Mouse (Mus musculus): ENCODE measurements around the gene Cgas. TPM values are rescaled to one million over a fixed set of nuclear protein-coding genes. Genes with fewer than 3 reads are reported as not detected.
A peak's percentile ranks its signal among the peaks of the same experiment; 100 is the strongest.
"Not testable (repeated sequence)": the region's sequence is repeated elsewhere in the genome, so short reads cannot be mapped to it uniquely, and the experiment has no call there.

Gene Cgas
- polyA plus RNA-seq (2016; fragmentation: Nextera tagmentation; extraction: Ambion mirVana): 0.46 and 0.69 TPM in 2 replicates

GRCm38 (mm10) chr9:78442579-78443392 lies at the start of gene Cgas:
Gene Cgas (minus strand): TSS chr9:78443237.
- no peak within 1 kb of the TSS for H3K27ac ChIP-seq
- 1% methylated on average over 81 of the region's 81 CpGs for WGBS
- peak within 1 kb of the TSS; percentile 62 for H3K4me2 ChIP-seq
- peak within 1 kb of the TSS; percentile 47 for H3K9ac ChIP-seq
- peaks cover 66% of the 10 kb centered on the region for H3K27me3 ChIP-seq
- peak; percentile 53; the same call in 1 of the 2 replicates for ATAC-seq (ENCODE audit: low FRiP score)
- no peaks in the 10 kb centered on the region for H3K36me3 ChIP-seq (replicated peaks)
- no peaks in the 10 kb centered on the region for H3K9me3 ChIP-seq
- peak within 1 kb of the TSS; percentile 44 for H3K4me3 ChIP-seq (replicated peaks)
- H3K4me1 ChIP-seq: peaks cover 13% of the 10 kb centered on the region

- Histone ChIP-seq H3K4me3 (replicated peaks) (no peak overlapping the region), H3K4me1 (peaks cover 9% of the 10 kb centered on the region; the same call in 1 of the 2 replicates), H3K27me3 (no peaks in the 10 kb centered on the region), H3K9ac (no peak overlapping the region), H3K36me3 (replicated peaks) (no peaks in the 10 kb centered on the region), H3K4me2 (no peak overlapping the region), H3K27ac (no peak overlapping the region), H3K9me3 (no peaks in the 10 kb centered on the region)
- ATAC-seq (ENCODE audit: low FRiP score): no peak
- 98% methylated on average over 3 of the region's 3 CpGs for WGBS
Measured at GRCm38 (mm10) chr9:78492254-78492653, 49.2 kb upstream of the Cgas start.

GRCm38 (mm10) chr9:78491169-78491568 lies 48.1 kb upstream of the Cgas start:
- Histone ChIP-seq H3K27ac (no peak overlapping the region), H3K9ac (no peak overlapping the region), H3K4me2 (no peak overlapping the region), H3K27me3 (no peaks in the 10 kb centered on the region), H3K36me3 (replicated peaks) (no peaks in the 10 kb centered on the region), H3K4me3 (replicated peaks) (no peak overlapping the region), H3K9me3 (no peaks in the 10 kb centered on the region), H3K4me1 (peaks cover 9% of the 10 kb centered on the region; the same call in 1 of the 2 replicates)
- no peak for ATAC-seq (ENCODE audit: low FRiP score)
- 88% methylated on average over 3 of the region's 3 CpGs for WGBS

DNA sequence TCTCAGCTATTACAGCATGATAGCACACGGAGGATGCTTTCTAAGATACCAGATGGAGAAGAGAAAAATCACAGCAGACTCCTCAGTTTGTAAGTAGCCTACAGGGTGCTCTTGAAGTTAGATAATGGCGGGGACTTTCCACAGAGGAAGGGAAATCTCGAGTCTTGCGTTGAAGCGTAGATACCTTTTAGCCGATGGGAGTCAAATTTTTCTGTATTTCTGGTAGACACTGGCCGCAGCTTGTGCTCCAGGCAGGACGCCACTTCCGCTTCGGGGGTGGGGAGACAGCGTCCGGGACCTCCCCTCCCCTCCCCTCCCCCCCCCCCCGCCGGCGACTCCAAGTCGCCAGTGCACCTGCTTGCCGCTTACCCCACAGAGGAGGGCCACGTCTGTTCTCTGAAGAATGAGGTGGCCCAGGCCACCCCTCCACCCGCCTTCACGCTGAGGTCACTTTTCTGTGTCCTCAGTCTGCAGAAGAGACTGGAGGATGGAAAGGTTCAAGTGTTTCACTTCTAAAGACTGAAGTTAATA lies 45.9 kb upstream of the Cgas start, which contains the start of gene Eef1a1:
Gene Eef1a1 (minus strand): TSS at position 262 of the 531 bp plus-strand sequence.
- peak within 1 kb of the TSS; percentile 65 for H3K4me2 ChIP-seq
- H3K4me3 ChIP-seq (replicated peaks): peak within 1 kb of the TSS; percentile 40
- H3K4me1 ChIP-seq: peaks cover 9% of the 10 kb centered on the region
- H3K27me3 ChIP-seq: no peaks in the 10 kb centered on the region
- H3K36me3 ChIP-seq (replicated peaks): no peaks in the 10 kb centered on the region
- H3K9me3 ChIP-seq: no peaks in the 10 kb centered on the region
- H3K27ac ChIP-seq: peak within 1 kb of the TSS; percentile 56
- H3K9ac ChIP-seq: peak within 1 kb of the TSS; percentile 61
- WGBS: 3% methylated on average over 17 of the region's 20 CpGs
- peak; percentile 76 for ATAC-seq (ENCODE audit: low FRiP score)

- H3K4me1 ChIP-seq; H3K4me3 ChIP-seq (replicated peaks); ATAC-seq (ENCODE audit: low FRiP score); H3K9ac ChIP-seq; H3K4me2 ChIP-seq; H3K27me3 ChIP-seq; H3K9me3 ChIP-seq; H3K27ac ChIP-seq; H3K36me3 ChIP-seq (replicated peaks): not testable (repeated sequence)
- 97% methylated on average over 5 of the region's 5 CpGs for WGBS
Measured at GRCm38 (mm10) chr9:78488021-78488420, 45.0 kb upstream of the Cgas start.

DNA sequence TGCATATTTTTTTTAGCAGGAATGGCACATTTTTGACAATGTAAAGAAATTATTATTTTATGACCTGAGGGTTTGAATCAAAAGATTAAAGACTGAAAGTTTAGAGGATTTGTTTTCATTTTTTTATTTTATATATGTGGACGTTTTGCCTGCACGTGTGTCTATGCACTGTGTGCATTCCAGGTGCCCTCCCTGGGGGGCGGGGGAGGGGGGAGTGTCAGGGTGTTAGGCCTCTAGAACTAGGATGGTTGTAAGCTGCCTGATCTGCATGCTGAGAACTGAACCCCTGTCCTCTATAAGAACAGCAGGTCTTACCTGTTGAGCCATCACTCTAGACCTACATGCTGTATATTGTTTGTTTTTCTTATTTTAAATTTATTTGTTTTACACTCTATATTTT lies 41.6 kb upstream of the Cgas start:
- no peaks in the 10 kb centered on the region for H3K27me3 ChIP-seq
- peaks cover 6% of the 10 kb centered on the region for H3K36me3 ChIP-seq (replicated peaks)
- no peak overlapping the region for H3K27ac ChIP-seq
- no peak for ATAC-seq (ENCODE audit: low FRiP score)
- no peaks in the 10 kb centered on the region for H3K9me3 ChIP-seq
- peaks cover 16% of the 10 kb centered on the region for H3K4me1 ChIP-seq
- no peak overlapping the region for H3K4me3 ChIP-seq (replicated peaks)
- no peak overlapping the region for H3K4me2 ChIP-seq
- no peak overlapping the region for H3K9ac ChIP-seq
- WGBS: 86% methylated on average over 3 of the region's 3 CpGs

DNA sequence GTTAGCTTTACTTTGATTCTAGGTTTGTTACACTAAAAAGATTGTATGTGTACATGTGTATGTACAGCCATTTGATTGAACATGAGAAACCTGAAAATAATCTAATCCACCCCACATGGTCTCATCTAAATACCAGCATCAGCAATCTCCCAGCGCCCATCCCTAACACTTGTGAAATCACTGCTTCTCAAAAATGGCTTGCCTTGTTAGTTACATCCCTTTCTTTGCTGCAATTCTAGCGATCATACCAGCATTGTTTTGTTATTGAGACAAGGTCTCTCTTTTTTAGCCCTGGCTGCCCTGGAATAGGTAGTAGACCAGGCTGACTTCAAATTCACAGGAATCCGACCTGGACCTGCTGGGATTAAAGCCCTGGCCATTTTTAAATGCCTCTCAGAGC lies 39.3 kb upstream of the Cgas start:
- WGBS: 6% methylated on average over 3 of the region's 3 CpGs

GRCm38 (mm10) chr9:78481423-78482331 lies 38.6 kb upstream of the Cgas start:
- Histone ChIP-seq H3K4me2 (peak overlapping the region; percentile 74), H3K27ac (peak overlapping the region; percentile 99), H3K9ac (peak overlapping the region; percentile 100), H3K9me3 (no peaks in the 10 kb centered on the region), H3K4me3 (replicated peaks) (peak overlapping the region; percentile 97), H3K27me3 (no peaks in the 10 kb centered on the region), H3K36me3 (replicated peaks) (peaks cover 34% of the 10 kb centered on the region), H3K4me1 (peaks cover 17% of the 10 kb centered on the region)
- WGBS: under 1% methylated on average over 75 of the region's 77 CpGs
- ATAC-seq (ENCODE audit: low FRiP score): peak; percentile 98

More for the DNA sequence above, 39.3 kb upstream of the Cgas start:
- Histone ChIP-seq H3K36me3 (replicated peaks) (peaks cover 27% of the 10 kb centered on the region), H3K27me3 (no peaks in the 10 kb centered on the region), H3K27ac (peak overlapping the region; percentile 99), H3K4me3 (replicated peaks) (peak overlapping the region; percentile 97), H3K9ac (peak overlapping the region; percentile 82), H3K4me2 (peak overlapping the region; percentile 59), H3K4me1 (peaks cover 17% of the 10 kb centered on the region), H3K9me3 (no peaks in the 10 kb centered on the region)
- no peak for ATAC-seq (ENCODE audit: low FRiP score)

DNA sequence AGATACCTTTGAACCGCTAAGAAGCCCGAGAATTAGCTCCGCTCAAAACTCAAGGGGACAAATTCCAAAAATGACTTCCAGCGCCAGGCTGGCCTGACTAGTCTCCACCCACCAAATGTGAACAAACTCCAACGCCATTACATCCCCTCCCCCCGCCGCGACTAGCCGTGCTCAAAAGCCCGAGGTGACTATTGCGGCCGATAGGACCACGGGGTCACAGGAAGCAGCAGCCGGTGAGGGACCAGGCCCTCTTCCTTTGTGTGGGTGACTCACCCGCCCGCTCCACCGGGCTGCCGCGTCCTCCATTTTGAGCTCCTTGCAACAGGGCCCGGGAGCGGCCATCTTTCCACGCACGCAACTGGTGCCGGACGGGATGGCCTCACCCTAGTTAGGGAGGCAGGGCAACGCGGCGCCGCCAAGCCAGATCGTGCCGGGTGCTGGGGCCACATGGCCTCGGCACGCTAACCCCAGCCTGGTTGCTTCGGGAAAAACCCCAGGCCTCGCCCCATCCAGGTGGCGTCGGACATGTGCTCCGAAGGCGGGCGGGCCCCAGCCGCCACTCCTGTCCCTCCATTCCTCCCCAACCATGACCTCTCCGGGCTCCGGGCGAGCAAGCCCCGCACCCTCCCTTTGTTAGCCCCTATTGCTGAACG lies 37.8 kb upstream of the Cgas start:
- Histone ChIP-seq H3K4me2 (peak overlapping the region; percentile 74), H3K9me3 (no peaks in the 10 kb centered on the region), H3K27me3 (no peaks in the 10 kb centered on the region), H3K9ac (peak overlapping the region; percentile 100), H3K4me1 (peaks cover 17% of the 10 kb centered on the region), H3K27ac (peak overlapping the region; percentile 97), H3K4me3 (replicated peaks) (peak overlapping the region; percentile 97), H3K36me3 (replicated peaks) (peaks cover 39% of the 10 kb centered on the region)
- peak; percentile 18 for ATAC-seq (ENCODE audit: low FRiP score)
- WGBS: under 1% methylated on average over 46 of the region's 46 CpGs

DNA sequence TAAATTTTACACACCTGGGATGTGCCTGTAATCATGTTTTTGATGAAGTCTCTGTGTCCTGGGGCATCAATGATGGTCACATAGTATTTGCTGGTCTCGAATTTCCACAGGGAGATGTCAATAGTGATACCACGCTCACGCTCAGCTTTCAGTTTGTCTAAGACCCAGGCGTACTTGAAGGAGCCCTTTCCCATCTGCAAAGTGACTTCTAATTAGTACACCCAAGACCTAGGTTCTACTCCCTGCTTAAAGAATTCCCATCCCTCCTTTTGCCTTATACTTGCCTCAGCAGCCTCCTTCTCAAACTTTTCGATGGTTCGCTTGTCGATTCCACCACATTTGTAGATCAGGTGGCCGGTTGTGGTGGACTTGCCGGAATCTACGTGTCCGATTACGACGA lies 37.2 kb upstream of the Cgas start:
- Histone ChIP-seq H3K4me3 (replicated peaks) (peak overlapping the region; percentile 97), H3K36me3 (replicated peaks) (peaks cover 41% of the 10 kb centered on the region)
- WGBS: under 1% methylated on average over 13 of the region's 13 CpGs

GRCm38 (mm10) chr9:78479308-78479707 lies 36.3 kb upstream of the Cgas start:
- H3K4me1 ChIP-seq: peaks cover 17% of the 10 kb centered on the region
- H3K27ac ChIP-seq; H3K9me3 ChIP-seq; ATAC-seq (ENCODE audit: low FRiP score); H3K27me3 ChIP-seq: not testable (repeated sequence)
- H3K4me3 ChIP-seq (replicated peaks): peak overlapping the region; percentile 97
- peak overlapping the region; percentile 74 for H3K4me2 ChIP-seq
- H3K36me3 ChIP-seq (replicated peaks): peaks cover 42% of the 10 kb centered on the region
- H3K9ac ChIP-seq: peak overlapping the region; percentile 47
- 32% methylated on average over 8 of the region's 8 CpGs for WGBS

More for the DNA sequence above, 37.2 kb upstream of the Cgas start:
- Histone ChIP-seq H3K9ac (peak overlapping the region; percentile 100), H3K27ac (peak overlapping the region; percentile 97; the same call in 1 of the 2 replicates), H3K4me1 (peaks cover 17% of the 10 kb centered on the region), H3K4me2 (peak overlapping the region; percentile 74)
- H3K9me3 ChIP-seq; H3K27me3 ChIP-seq; ATAC-seq (ENCODE audit: low FRiP score): not testable (repeated sequence)

Data from forebrain, embryonic 12.5 days (tissue).